Mouse (Mus musculus): ENCODE results near the gene C1ql4.

- no peak for TF ChIP-seq EP300 (IDR thresholded peaks at IDR 0.05)
- TF ChIP-seq CTCF (IDR thresholded peaks at IDR 0.05): no peak
Measured at GRCm38 (mm10) chr15:99094631-99095270, 7.1 kb upstream of the C1ql4 start.

Measured in lung, postnatal 0 days (tissue).